Mouse (Mus musculus) testis, postnatal 14 days (tissue): ENCODE results near the gene BC016579.

Source experiments
- DNase-seq: peaks from one replicate; pipeline ENCODE4 v3.0.0; 2021; ENCODE audit warnings: low spot score

Gene BC016579

DNA sequence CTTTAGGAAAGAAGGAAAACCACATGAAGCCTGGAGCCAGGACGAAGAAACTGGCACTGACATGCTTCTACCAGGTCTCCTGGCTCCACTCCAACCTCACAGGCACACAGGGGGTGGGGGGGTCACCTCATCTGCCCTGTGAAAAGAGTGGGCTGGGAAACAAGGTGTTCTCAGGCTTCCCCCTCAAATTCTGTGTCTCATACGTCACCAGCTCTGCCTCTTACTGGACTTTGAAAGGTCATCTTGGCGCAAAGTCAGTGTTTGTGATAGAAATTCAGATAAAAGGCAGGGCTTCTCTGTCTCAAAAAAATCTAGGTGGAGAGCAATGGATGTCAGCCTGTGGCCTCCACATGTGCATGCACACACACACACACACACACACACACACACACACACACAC, 12.6 kb downstream of the BC016579 start:
- no peak for DNase-seq

- no peak for DNase-seq
Measured at GRCm38 (mm10) chr16:45640070-45640762, 13.7 kb downstream of the BC016579 start.

DNA sequence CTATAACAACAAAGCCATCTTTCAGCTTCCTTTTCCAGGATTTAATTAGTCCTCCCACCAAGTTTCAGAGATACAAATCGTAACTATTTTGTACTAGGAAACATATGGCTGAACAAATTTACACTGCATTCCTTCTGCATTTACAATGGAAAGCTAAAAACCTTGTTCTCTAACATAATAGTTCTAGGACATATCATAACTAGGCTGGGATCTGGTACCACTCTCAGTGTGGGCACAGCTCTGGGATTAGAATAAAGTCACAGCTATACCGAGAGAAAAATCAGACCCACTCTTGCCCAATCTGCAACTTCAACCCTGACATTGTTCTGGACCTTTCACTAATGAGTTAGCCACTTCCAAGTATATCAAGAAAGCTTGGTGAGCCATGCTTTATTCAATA, 18.0 kb downstream of the BC016579 start:
- no peak for DNase-seq

GRCm38 (mm10) chr16:45632420-45632819, 21.4 kb downstream of the BC016579 start:
- DNase-seq: no peak

GRCm38 (mm10) chr16:45630347-45630960, 23.4 kb downstream of the BC016579 start:
- peak; percentile 19 for DNase-seq

- no peak for DNase-seq
Measured at GRCm38 (mm10) chr16:45629497-45630105, 24.3 kb downstream of the BC016579 start.

DNA sequence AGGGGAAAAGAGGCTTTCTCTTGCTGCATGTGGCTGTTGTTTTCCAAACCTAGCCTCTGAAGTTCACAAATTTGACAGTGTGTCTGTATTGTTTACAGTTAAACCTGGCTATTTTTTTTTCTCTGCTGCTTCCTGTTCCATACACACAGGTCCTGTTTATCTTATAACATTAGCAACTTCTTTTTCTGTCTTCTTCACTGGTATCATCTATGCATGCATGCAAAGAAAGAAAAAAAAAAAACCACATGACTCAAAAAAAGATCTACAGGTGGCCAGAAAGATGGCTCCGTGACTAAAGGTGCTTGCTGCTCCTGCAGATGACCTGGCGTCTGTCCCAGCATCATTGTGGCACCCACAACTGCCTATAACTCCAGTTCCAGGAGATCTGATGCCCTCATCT, 28.5 kb downstream of the BC016579 start:
- DNase-seq: no peak

DNA sequence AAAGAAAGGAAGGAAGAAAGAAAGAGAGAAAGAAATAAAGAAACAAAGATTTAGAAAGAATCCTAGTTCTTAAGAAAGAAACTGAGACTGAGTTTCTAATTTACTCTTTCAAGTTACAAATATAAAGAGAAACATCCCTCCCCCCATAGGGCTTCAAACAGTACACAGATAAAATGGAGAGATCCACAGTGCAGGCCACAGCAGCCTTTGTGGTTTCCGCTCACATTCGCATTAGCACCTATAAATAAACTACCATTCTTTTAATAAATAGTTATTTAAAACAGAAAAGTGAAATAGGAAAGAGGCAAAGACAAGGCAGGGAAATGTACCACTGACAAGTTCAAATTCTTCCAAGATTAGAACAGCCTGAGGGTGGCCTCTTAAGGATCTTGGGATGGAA, 29.1 kb downstream of the BC016579 start:
- no peak for DNase-seq

- DNase-seq: no peak
Measured at GRCm38 (mm10) chr16:45623230-45623629, 30.6 kb downstream of the BC016579 start.

DNA sequence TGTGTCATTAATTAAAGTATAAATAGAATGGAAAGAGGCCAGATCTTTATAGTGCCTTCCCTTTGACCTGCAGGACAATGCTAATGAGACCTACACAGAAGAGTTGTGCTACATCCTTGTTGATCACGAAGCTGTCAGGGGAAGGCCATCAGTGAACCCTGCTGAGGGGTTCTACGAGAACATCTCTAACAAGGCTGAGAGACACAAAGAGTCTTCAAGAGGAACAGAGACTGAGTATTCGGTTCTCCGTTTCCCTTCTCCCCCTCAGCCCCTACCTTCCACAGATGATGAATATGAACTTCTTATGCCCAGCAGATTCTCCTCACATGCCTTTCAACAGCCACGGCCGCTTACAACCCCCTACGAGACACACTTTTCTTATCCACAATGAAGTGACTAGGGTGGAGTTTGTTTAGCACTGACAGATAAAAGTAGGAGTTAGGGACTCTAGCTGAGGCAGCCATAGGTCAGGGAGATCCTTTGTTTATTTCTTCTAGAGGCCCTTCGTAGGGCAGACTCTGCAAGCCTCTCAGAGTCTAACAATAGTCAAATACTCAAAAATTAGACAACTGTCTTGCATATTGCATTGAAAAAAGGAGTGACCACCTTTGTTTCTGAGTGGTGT, 34.0 kb downstream of the BC016579 start:
- no peak for DNase-seq

DNA sequence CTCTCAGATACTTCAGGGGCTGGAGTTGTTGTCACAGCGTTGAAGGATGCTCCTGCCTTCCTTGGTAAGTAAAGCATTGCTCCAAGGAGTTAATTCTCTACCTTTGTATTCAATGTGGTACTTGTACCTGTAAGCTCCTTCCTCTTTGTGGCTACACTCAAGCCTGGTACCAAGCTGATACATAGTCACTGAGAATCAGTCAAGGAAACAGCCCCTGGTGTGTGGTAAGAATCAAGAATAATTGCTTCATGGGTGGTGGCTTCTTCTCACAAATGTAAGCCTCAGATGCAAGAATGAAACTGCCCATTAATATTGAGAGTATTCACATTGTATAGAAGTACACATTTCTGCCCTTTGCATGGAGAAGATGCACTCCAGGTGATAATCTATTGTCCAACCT, 37.9 kb downstream of the BC016579 start:
- DNase-seq: no peak

DNA sequence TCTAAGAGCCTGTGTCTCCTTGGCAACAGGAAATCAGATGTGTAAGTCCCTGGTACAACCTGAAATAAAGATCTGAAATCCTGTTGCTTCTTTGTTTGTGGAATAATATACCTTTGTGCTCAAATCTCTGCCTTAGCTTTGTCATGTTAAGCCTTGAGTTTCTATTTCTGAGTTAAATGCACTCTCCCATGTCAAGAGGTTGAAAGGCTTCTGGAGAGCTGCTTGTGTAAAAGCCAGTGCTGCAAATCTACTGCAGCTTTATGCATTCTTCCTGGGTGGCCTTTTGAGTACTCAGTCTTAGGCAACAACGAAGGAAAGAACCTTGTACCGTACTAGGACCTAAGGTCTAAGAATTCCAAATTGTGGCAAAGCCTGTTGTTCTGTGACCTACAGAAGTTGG, 40.6 kb downstream of the BC016579 start:
- DNase-seq: no peak

GRCm38 (mm10) chr16:45610267-45610666, 43.6 kb downstream of the BC016579 start, which contains the start of gene Gcsam:
Gene Gcsam, plus strand, starts transcription at chr16:45610380.
- DNase-seq: no peak

GRCm38 (mm10) chr16:45609300-45609699, 44.6 kb downstream of the BC016579 start:
- DNase-seq: no peak

GRCm38 (mm10) chr16:45608481-45608954, 45.4 kb downstream of the BC016579 start:
- peak; percentile 7 for DNase-seq

GRCm38 (mm10) chr16:45595494-45595893, 58.4 kb downstream of the BC016579 start:
- DNase-seq: no peak

DNA sequence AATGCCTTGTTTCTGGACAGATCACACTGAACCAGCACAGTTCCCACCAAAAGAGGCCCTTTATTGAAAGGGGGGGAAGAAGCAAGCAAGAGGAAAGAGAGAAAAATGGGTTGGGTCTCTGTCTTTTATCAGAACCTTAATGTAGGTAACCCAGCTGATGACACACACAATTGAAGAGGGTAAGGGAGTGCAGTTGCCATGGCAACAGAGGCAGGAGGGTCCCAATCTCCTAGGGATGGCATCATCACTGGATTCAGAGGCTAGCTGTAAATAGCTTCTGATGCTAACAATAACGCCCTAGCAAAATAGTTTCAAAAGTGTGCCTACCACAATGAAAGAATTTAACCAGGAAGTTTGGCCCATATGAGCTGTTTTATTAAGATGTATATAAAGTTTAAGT, 60.2 kb downstream of the BC016579 start:
- DNase-seq: no peak

DNA sequence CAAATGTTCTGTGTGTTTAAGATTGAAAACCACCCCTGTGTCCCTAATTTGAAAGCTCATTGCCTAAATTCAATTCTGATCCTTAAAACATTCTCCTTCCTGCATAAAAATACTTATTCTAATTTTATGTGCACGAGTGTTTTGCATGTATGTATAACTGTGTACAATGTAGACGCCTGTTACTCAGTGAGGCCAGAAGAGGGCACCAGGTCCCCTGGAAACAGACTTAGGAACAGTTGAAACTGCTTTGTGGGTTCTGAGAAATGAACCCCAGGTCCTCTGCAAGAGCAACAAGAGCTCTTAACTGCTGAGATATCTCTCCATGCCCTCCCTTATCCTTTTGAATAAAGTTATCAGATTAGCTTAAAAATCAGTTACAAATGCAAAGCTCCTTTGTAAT, 71.4 kb downstream of the BC016579 start:
- DNase-seq: no peak

GRCm38 (mm10) chr16:45579883-45580282, 74.0 kb downstream of the BC016579 start:
- DNase-seq: no peak
